Mouse (Mus musculus) small intestine, adult 2 months (tissue): ENCODE data around the gene Terf2.

Experiments
- CTCF ChIP-seq: fragments of 200-500 bp; IDR thresholded peaks from 2 replicates; pipeline ENCODE4 v1.5.1; 2012; ENCODE audit warnings: low read depth, mild to moderate bottlenecking, control low read depth, inconsistent platforms, low read length, moderate library complexity, mixed read lengths; ENCODE audit not compliant: insufficient replicate concordance, insufficient read length; ENCODE audit errors: extremely low read depth
- POLR2A ChIP-seq: fragments of 200-500 bp; IDR thresholded peaks from 2 replicates; pipeline ENCODE4 v1.6.1; 2012; ENCODE audit warnings: low read depth, mild to moderate bottlenecking, control low read depth, inconsistent platforms, low read length, moderate library complexity

GRCm38 (mm10) chr8:107132581-107133491 is 36.5 kb upstream of the Terf2 start:
- no peak for TF ChIP-seq POLR2A
- no peak for TF ChIP-seq CTCF
